Mouse (Mus musculus): ENCODE data around the gene Osbp. TPM values are rescaled to one million over a fixed set of nuclear protein-coding genes. Genes with fewer than 3 reads are reported as not detected.
"Not testable (repeated sequence)": the region's sequence is repeated elsewhere in the genome, so short reads cannot be mapped to it uniquely, and the experiment has no call there.

Gene Osbp
- 3.2 and 3.3 TPM in 2 replicates for polyA plus RNA-seq (2016; fragmentation: Nextera tagmentation; extraction: Ambion mirVana)

DNA sequence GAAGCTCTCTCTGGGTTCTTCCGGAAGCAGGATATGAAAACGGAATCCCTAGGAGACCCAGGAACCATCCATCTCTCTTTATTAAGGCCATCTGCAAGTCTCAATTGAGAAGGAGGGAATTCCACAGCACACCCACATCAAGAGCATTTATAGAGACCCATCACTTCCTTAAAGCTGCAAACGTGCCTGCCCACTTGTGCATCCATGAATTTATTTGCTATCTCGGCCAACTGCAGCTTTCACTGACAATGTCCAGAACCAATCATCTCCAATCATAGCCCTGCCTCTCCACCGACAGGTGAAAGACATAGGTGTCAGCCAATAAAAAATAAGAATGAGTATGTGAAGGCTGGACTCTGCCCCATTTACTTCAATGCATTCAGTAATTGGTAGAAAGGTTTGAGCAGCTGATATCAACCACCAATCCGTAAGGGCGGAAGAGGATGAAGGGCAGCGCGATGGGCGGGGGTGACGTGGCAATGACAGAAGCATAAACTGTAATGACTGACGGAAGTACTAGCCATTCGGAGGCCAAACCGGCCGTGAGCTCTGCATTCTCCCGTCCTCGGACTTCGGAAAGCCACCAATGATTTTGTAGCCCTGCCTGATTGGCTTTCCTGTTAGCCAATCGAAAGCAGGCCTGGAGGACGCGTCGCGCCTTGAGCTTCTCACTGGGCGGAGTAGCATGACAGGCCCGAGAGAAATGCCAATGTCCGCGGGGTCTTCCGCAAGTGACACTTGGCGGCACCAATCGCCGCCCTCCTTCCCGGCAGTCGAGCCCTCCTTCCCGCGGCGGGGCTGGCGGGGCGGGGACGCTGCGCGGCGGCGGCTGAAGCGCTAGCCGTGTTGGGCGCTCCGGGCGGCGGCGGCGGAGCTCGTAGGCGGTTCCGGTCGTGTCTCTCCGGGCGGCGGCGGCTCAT, at the start of gene Osbp:
Gene Osbp (plus strand): TSS at position 919 of the 920 bp plus-strand sequence.
- Histone ChIP-seq H3K27ac (peak within 1 kb of the TSS; percentile 88), H3K27me3 (ENCODE audit: poor library complexity, severe bottlenecking) (no peaks in the 10 kb centered on the region), H3K9me3 (no peaks in the 10 kb centered on the region; the same call in 1 of the 2 replicates), H3K4me3 (peak within 1 kb of the TSS; percentile 85), H3K4me1 (peaks cover 15% of the 10 kb centered on the region), H3K36me3 (replicated peaks) (peaks cover 9% of the 10 kb centered on the region)
- under 1% methylated on average over 59 of the region's 59 CpGs for WGBS
- DNase-seq (ENCODE audit: extremely low spot score, low spot score), result peak; percentile 98

DNA sequence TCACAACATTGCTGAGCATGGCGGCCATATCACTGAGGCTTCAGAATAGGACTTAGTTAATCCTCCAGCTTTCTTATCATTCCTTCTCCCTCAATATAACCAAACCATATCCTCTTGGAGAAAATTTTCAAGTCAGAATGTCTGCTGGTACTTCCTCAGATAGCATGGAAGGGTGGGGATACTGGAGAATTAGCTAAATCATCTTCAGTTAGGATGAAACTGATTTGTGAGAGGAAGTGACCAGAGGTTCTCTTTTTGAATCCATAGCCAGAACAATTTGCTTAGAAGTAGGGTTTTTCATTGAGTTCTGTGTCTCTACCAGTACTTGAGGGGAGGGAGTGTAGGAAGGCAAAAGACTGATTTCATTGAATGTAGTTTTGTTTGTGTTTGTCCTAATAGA, 43.7 kb upstream of the Osbp start:
- Histone ChIP-seq H3K4me1 (no peaks in the 10 kb centered on the region), H3K36me3 (replicated peaks) (peaks cover 88% of the 10 kb centered on the region), H3K4me3 (no peak overlapping the region), H3K9me3 (no peaks in the 10 kb centered on the region), H3K27me3 (ENCODE audit: poor library complexity, severe bottlenecking) (no peaks in the 10 kb centered on the region), H3K27ac (no peak overlapping the region)
- no peak for DNase-seq (ENCODE audit: extremely low spot score, low spot score)
- WGBS, result 87% methylated on average over 1 of the region's 1 CpGs

DNA sequence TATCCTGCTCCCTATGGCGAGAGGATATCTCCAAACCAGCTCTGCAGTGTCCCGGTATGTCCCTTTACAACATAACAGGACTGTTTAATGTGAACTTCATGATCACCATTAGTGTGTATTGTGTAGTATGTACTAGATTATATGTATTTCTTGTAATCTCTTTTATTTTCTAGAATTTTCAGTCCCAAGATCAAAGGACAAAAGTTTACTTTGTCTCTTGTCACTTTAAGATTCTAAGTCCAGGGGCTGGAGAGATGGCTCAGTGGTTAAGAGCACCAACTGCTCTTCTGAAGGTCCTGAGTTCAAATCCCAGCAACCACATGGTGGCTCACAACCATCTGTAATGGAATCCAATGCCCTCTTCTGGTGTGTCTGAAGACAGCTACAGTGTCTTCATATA, 43.2 kb upstream of the Osbp start:
- WGBS, result 93% methylated on average over 2 of the region's 2 CpGs
- H3K27me3 ChIP-seq (ENCODE audit: poor library complexity, severe bottlenecking); H3K9me3 ChIP-seq; H3K4me1 ChIP-seq; H3K4me3 ChIP-seq; DNase-seq (ENCODE audit: extremely low spot score, low spot score); H3K27ac ChIP-seq: not testable (repeated sequence)
- H3K36me3 ChIP-seq (replicated peaks), result peaks cover 88% of the 10 kb centered on the region

DNA sequence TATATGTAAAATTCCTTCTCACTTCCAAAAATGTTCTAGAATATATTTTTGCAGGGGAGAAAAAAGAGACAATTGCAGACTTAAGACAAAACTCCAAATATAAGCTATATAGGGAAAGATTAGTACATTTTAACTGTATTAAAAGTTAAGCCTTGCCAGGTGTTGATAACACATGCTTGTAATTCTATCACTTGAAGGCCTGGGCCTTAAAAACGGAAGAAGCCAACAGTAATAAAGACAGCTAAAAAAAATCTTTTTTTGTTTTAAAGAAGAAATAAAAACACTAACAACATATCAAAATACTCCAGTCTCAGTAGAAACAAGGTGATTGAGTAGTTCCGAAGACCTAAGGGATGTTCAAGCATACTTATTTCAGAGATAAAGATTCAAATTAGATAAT, 39.4 kb upstream of the Osbp start:
- Histone ChIP-seq H3K4me3 (no peak overlapping the region), H3K36me3 (replicated peaks) (peaks cover 97% of the 10 kb centered on the region), H3K27ac (no peak overlapping the region), H3K9me3 (no peaks in the 10 kb centered on the region), H3K27me3 (ENCODE audit: poor library complexity, severe bottlenecking) (no peaks in the 10 kb centered on the region), H3K4me1 (no peaks in the 10 kb centered on the region)
- 93% methylated on average over 2 of the region's 2 CpGs for WGBS
- no peak for DNase-seq (ENCODE audit: extremely low spot score, low spot score)

DNA sequence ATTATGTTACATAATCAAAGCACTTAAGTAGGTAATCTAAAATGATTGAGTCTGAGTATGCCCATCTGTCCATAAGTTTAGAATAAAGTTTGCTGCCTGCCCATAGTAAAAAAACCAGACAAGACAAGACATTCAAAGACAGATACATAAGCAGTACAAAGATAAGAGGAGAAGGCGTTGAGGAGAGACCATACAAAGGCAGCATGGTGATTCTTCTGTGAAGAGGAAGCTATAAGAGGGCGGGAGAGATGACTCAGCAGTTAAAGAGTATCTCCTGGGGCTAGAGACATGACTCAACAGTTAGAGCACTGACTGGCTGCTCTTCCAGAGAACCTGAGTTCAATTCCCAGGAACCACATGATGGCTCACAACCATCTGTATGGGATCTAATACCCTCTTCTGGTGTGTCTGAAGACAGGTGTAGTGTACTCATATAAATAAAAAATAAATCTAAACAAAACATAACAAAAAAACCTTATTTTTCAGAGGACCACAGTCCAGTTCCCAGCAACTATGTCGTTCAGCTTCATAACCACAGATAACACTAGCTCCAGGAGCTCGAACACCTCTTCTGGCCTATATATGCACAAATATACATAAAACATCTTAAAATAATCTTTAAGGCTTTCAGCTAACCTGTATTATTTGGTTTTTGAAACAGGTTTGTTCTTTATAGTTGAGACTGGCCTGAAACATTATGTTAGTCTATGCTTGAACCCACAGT, 37.6 kb upstream of the Osbp start:
- WGBS, result 89% methylated on average over 4 of the region's 4 CpGs
- peaks cover 98% of the 10 kb centered on the region for H3K36me3 ChIP-seq (replicated peaks)
- no peaks in the 10 kb centered on the region for H3K9me3 ChIP-seq
- H3K4me1 ChIP-seq, result no peaks in the 10 kb centered on the region
- DNase-seq (ENCODE audit: extremely low spot score, low spot score), result no peak
- no peak overlapping the region for H3K27ac ChIP-seq
- H3K27me3 ChIP-seq (ENCODE audit: poor library complexity, severe bottlenecking), result no peaks in the 10 kb centered on the region
- no peak overlapping the region for H3K4me3 ChIP-seq

DNA sequence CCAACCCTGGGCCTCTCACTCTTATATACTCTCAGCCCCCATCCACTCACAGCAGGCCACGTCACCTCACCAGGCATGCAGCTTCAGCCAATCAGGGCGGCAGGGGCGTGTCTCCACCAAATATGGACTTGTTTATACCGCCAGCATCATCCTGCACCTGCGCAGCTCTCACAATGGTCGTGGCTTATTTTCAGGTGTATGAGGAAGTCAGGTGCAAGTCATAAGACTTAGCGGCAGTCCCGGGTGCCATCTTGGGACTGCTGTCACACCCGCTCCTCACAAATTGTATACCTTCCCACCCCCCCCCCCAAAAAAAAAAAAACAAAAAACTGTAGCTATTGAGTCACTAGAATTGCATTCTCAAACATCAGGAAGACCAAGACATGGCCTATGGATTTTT, 19.3 kb upstream of the Osbp start:
- H3K27me3 ChIP-seq (ENCODE audit: poor library complexity, severe bottlenecking), result not testable (repeated sequence)
- H3K36me3 ChIP-seq (replicated peaks), result peaks cover 51% of the 10 kb centered on the region
- WGBS, result 93% methylated on average over 9 of the region's 9 CpGs

DNA sequence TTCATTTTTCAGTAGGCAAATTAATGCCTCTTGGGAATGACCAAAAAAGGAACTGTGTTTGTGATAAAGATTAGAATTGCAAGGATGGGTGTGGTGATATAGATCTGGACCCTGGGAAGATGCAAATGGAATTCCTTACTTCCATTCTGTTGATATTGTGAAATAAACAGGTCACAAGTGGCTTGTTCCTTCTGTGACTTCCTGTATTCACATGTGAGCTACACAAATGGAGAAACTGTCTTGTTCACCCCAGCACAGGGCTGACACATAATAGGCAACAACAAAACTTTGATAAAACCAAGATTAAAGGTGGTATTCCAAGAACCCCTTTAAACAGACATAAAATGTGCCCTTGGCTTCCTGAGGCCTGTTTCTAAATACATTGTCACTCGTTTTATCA, 15.9 kb upstream of the Osbp start:
- no peak overlapping the region for H3K4me3 ChIP-seq
- no peaks in the 10 kb centered on the region for H3K9me3 ChIP-seq
- peaks cover 18% of the 10 kb centered on the region for H3K36me3 ChIP-seq (replicated peaks)
- H3K27me3 ChIP-seq (ENCODE audit: poor library complexity, severe bottlenecking), result no peaks in the 10 kb centered on the region
- 58% methylated on average over 1 of the region's 1 CpGs for WGBS
- DNase-seq (ENCODE audit: extremely low spot score, low spot score), result no peak
- no peaks in the 10 kb centered on the region for H3K4me1 ChIP-seq
- no peak overlapping the region for H3K27ac ChIP-seq

More for the DNA sequence above, 19.3 kb upstream of the Osbp start:
- H3K4me1 ChIP-seq; DNase-seq (ENCODE audit: extremely low spot score, low spot score); H3K4me3 ChIP-seq; H3K9me3 ChIP-seq; H3K27ac ChIP-seq: not testable (repeated sequence)

DNA sequence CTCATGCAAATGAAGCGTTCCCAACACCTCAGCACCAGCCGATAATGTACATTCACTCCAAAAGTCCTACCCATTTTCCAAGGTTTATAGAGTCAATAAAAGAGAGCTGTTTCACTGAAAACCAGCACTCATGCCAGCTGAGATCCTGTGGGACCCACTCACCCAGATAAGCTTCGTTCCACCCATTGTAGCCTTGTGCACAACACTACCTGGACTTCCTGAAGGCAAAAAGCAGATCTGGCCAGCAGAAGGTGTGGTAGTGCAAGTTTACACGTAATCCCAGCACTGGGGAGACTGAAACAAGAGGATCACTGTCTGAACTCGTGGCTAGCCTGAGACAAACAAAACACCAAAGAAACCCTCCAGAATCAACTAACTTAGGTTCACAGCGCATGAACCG, 15.0 kb upstream of the Osbp start:
- H3K9me3 ChIP-seq, result no peaks in the 10 kb centered on the region
- no peaks in the 10 kb centered on the region for H3K4me1 ChIP-seq
- no peak overlapping the region for H3K27ac ChIP-seq
- WGBS, result 78% methylated on average over 7 of the region's 7 CpGs
- H3K36me3 ChIP-seq (replicated peaks), result peaks cover 10% of the 10 kb centered on the region
- H3K27me3 ChIP-seq (ENCODE audit: poor library complexity, severe bottlenecking), result no peaks in the 10 kb centered on the region
- DNase-seq (ENCODE audit: extremely low spot score, low spot score), result no peak
- no peak overlapping the region for H3K4me3 ChIP-seq

DNA sequence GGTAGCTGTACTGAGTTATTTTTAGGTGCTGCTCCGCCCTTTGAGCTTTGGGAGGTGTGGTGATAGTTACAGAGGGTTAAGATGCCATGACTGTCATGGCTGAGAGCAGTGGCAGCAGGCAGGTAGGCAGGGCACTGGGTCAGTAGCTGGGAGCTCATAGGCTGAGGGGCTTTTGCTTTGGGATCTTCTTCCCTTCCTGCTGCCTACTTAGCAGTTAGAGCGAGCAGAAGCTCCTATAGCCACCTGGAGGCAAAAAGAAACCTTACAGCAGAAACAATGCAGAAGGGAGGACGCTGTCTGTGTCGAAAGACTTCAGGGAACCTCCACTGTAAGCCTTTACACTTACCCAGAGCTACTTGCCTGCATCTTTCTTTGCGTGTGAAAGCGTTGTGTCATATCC, 11.5 kb upstream of the Osbp start:
- Histone ChIP-seq H3K27ac (no peak overlapping the region), H3K4me1 (no peaks in the 10 kb centered on the region), H3K36me3 (replicated peaks) (no peaks in the 10 kb centered on the region), H3K27me3 (ENCODE audit: poor library complexity, severe bottlenecking) (no peaks in the 10 kb centered on the region), H3K9me3 (no peaks in the 10 kb centered on the region), H3K4me3 (no peak overlapping the region)
- WGBS, result 54% methylated on average over 6 of the region's 6 CpGs
- no peak for DNase-seq (ENCODE audit: extremely low spot score, low spot score)

DNA sequence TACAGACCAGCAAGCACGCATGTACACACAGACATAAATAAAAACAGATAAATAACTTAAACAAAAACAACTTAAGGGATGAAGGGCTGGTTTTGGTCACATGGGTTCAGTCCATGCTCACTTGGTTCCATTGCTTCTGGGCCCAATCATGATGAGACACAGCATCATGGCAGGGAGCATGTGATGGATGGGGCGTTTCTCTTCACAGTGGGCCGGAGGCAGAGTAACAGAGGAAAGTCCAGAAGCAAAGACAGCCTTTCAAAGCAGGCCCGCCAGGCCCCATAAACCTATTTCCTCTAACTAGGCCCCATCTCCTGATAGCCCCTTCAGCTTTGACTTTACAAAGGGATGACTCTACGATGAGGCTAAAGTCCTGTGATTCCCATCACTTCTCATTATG, 9.1 kb upstream of the Osbp start:
- Histone ChIP-seq H3K36me3 (replicated peaks) (no peaks in the 10 kb centered on the region), H3K27ac (no peak overlapping the region), H3K4me1 (no peaks in the 10 kb centered on the region), H3K27me3 (ENCODE audit: poor library complexity, severe bottlenecking) (no peaks in the 10 kb centered on the region), H3K9me3 (no peaks in the 10 kb centered on the region), H3K4me3 (no peak overlapping the region)
- WGBS, result 91% methylated on average over 5 of the region's 5 CpGs
- no peak for DNase-seq (ENCODE audit: extremely low spot score, low spot score)

DNA sequence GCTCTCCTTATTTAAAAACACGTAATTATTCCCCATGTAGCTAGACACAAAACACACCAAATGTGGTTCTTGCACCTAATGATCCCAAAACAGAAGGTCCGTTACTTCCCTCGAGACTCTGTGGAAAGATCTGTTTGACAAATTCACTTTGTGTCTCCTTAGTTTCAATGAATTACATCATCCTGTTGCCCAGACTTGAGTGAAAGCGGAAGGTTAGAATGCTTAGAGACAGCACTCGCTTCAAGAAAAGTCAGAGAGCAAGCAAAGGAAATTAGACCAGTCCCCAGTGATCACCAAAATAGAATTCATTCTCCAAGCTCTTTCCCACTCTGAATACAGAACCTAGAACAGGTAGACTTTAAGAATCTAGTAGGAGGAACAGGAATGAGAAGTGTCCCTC, 8.3 kb upstream of the Osbp start:
- Histone ChIP-seq H3K9me3 (no peaks in the 10 kb centered on the region), H3K27ac (no peak overlapping the region), H3K4me3 (no peak overlapping the region), H3K4me1 (no peaks in the 10 kb centered on the region), H3K36me3 (replicated peaks) (no peaks in the 10 kb centered on the region), H3K27me3 (ENCODE audit: poor library complexity, severe bottlenecking) (no peaks in the 10 kb centered on the region)
- DNase-seq (ENCODE audit: extremely low spot score, low spot score), result no peak
- 92% methylated on average over 5 of the region's 5 CpGs for WGBS

DNA sequence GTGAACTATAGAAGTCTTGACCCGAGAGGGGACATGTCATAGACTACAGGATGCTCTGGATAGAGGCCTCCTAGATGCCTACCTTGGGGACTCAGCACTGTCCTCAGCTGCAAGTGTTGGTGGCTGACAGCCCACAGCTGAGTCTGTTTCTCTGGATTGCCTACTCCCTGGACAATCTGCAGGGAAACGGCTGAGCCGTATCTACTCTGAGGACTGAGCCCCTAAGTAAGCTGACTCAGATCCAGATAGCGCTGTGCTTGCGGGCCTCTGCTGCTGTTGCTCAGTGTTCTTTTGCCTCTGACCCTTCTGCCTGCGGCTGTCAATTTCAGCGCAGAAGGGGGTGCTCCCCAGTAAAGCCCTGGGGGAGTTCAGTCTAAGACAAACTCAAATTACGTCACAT, 7.9 kb upstream of the Osbp start:
- H3K4me3 ChIP-seq, result no peak overlapping the region

DNA sequence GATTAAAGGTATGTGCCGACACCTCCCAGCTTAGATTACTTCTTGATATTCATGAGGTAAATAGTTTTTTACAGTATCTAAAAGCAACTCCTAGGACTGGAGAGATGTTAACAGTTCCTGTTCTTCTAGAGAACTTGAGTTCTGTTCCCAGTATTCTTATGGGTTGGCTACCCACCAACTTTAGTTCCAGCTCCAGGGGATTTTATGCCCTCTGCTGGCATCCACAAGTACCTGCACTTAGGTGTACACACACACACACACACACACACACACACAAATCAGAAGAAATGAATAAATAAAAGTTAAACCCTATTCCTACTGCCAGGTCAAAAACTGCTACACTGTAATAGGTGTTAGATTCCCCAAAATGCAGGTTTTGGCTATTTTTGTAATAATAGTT, 1.5 kb upstream of the Osbp start:
- no peak for DNase-seq (ENCODE audit: extremely low spot score, low spot score)
- peaks cover 15% of the 10 kb centered on the region for H3K4me1 ChIP-seq
- H3K9me3 ChIP-seq, result no peaks in the 10 kb centered on the region; the same call in 1 of the 2 replicates
- H3K4me3 ChIP-seq, result peak overlapping the region; percentile 85
- WGBS, result 100% methylated on average over 1 of the region's 1 CpGs
- peaks cover 8% of the 10 kb centered on the region for H3K36me3 ChIP-seq (replicated peaks)
- peak overlapping the region; percentile 75; the same call in 1 of the 2 replicates for H3K27ac ChIP-seq
- no peaks in the 10 kb centered on the region for H3K27me3 ChIP-seq (ENCODE audit: poor library complexity, severe bottlenecking)

More for the DNA sequence above, 7.9 kb upstream of the Osbp start:
- Histone ChIP-seq H3K27me3 (ENCODE audit: poor library complexity, severe bottlenecking) (no peaks in the 10 kb centered on the region), H3K36me3 (replicated peaks) (no peaks in the 10 kb centered on the region), H3K9me3 (no peaks in the 10 kb centered on the region), H3K27ac (no peak overlapping the region), H3K4me1 (no peaks in the 10 kb centered on the region)
- no peak for DNase-seq (ENCODE audit: extremely low spot score, low spot score)
- WGBS, result 82% methylated on average over 8 of the region's 8 CpGs
